Mouse (Mus musculus) gastrocnemius, postnatal 36 days (tissue): ENCODE data around the gene Prdm4. TPM values are rescaled to one million over a fixed set of nuclear protein-coding genes. Genes with fewer than 3 reads are reported as not detected.

Experiments
- DNase-seq, 2 experiments: peaks; one replicate each; pipeline ENCODE4 v3.0.0; 2022
- intact Hi-C: fragments of 180-260 bp; cut with DNase I; formaldehyde crosslinking; loops from one replicate; pipeline ENCODE4 v1.15.1; 2025
- long read RNA-seq, 2 experiments: library from polyadenylated mRNA; stranded (forward); transcript quantifications; one replicate each; pipeline ENCODE4 v2.0.0; 2021
- total RNA-seq, 2 experiments: library from RNA; stranded (reverse); gene quantifications; 2 replicates each; pipeline ENCODE4 v1.2.3; 2021

The Prdm4 gene
- total RNA-seq: 10 to 100 TPM; 13.4 to 13.6 TPM
- long read RNA-seq, experiment 1, partial matches to known transcripts: 2 of 9 reads
- long read RNA-seq, experiment 1, other reads (novel, unspliced or antisense): 4 of 9 reads
- long read RNA-seq, experiment 2, transcript Prdm4-201 (12 exons, 3,877 nt): major isoform, 8 of 14 reads
- long read RNA-seq, experiment 2, partial matches to known transcripts: 2 of 14 reads
- long read RNA-seq, experiment 2, other reads (novel, unspliced or antisense): 4 of 14 reads

DNA sequence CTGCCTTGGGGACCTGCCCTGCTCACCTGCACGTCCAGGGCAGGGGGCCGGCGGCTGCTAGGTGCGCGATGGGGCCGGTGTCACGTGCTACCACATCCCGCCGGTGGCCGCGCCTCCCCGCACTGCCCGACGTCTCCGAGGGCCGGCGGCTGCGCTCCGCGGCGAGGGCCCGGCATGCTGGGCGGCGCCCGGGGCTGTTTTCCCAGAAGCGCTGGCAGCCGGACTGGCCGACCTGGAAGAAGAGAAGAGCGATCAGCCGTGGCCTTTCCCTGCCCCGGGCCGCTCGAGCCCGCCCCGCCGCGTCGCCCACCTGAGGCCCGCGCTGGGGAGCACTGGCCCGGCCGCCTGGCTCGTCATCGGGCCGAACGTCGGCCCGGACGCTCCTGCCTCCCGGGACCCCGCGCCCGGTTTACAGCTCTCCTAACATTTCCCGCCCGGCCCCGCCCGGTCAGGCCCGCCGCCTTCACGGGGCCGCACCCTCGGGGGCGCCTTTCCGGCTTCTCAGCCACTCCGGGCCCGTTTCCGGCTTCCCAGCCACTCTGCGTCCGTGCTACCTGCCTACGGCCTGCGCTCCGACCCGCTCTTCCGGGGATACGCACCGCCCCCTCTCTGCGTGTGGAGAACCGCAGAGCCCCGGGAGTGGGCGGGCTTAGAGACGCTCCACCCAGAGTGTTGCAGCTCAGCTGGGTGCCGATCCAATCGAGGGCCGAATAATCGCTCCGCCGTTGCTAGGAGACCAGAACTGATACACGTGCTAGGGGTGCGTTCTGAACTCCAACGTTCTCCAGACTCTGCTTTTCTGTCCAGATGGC, at the start of gene Prdm4:
TSS of gene Prdm4 (minus strand) at position 645 of the 812 bp plus-strand sequence.
- intact Hi-C loops: loop anchor here (5.0 to 10.0 kb wide), 2 partner anchors 41 to 732 kb away; partner anchors contain the start of genes Cry1 and Rtcb
- DNase-seq: peak; percentile 88 to 95

DNA sequence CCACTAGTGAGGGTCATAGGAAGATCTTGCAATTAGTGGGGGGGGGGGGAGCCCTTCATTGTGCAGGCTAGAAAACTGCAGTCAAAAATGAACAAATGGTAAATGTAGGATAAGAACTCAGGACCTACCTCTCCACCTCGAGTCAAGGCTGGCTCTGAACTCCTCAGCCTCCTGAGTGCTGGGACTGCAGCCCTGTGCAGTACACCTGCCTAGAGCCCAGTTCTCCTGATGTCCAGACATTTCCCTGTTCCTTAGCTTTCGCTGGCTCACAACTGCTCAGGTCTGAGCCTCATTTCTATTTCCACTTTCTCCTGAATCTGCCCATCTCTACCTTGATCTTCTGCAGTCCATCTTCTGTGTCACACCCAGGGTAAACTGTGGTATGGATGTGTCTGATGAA, 49.5 kb upstream of the Prdm4 start:
- DNase-seq: no peak
- intact Hi-C loops: loop anchor here (2.0 kb wide), 1 partner anchor 498 kb away; no protein-coding TSS in a partner anchor

- intact Hi-C loops: no loop called here
- no peak for DNase-seq
Observed at GRCm38 (mm10) chr10:85964316-85964715, 47.4 kb upstream of the Prdm4 start.

- intact Hi-C loops: no loop called here
- no peak for DNase-seq
Observed at GRCm38 (mm10) chr10:85962897-85963296, 46.0 kb upstream of the Prdm4 start.

GRCm38 (mm10) chr10:85957464-85957950, 40.6 kb upstream of the Prdm4 start, which contains the start of gene Rtcb:
Gene Rtcb, minus strand, starts transcription at chr10:85957823.
- intact Hi-C loops: loop anchor here (5.0 kb wide), 1 partner anchor 40 kb away; the partner anchor contains the start of gene Prdm4
- DNase-seq: peak; percentile 95 to 98

DNA sequence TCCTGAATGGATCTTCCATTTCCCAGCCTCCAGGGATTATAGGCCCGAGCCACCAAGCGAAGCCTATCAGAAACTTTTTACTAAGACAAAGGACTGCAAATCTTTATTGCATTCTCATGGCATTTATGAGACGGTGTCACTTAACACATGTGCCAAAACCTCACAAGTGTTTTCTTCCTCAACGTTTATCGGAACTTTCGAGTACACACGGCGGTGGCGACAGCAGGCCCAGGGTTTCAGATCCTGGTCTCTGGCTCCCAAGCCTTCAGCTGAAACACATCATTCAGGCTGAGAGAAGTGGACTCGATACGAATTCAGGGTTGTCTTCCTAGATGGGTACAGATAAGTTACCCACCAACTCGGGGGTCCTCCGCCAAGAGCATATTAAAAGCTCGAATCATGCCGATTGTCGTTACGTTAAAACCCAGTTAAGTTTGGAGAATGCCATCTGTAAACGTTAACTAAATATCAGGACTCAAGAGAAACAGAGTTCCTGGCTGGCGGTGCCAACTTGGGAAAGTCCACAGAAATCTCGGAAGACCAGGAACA, 40.0 kb upstream of the Prdm4 start:
- intact Hi-C loops: loop anchor here (5.0 kb wide), 1 partner anchor 40 kb away; the partner anchor contains the start of gene Prdm4
- no peak for DNase-seq

- intact Hi-C loops: no loop called here
- DNase-seq: no peak
Observed at GRCm38 (mm10) chr10:85954429-85954828, 37.5 kb upstream of the Prdm4 start.

- DNase-seq: no peak
- intact Hi-C loops: no loop called here
Observed at GRCm38 (mm10) chr10:85953401-85953800, 36.5 kb upstream of the Prdm4 start.

DNA sequence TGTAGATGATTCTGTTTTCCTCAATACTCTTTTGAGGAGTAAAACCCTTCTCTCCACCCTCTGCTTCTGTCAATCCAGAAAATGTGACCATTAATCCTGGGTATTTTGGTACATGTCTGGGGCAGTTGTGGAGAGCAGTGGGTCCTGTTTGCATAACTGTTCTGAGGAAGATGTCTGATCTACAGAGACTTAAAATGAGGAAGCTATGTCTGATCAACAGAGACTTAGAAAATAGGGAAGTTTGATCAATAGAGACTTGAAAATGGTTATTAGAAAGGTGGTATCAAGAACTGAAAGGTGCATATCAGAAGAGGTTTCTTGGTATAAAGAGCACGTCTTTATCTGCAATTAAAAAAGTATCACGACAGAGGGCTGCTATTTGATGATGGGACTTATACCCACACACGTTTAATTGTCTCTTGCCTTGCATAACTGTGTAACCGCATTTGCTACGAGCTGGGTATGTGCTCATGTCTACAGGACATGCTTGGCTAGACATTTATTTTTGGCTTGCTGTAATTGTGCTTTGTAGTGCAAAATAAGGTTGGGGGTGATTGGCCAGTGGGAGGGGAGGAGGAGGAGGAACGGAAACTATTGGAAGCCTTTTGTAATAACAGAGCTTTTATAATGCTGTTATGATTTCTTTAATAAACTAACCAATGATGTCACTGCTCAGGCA, 35.0 kb upstream of the Prdm4 start:
- intact Hi-C loops: no loop called here
- DNase-seq: no peak

DNA sequence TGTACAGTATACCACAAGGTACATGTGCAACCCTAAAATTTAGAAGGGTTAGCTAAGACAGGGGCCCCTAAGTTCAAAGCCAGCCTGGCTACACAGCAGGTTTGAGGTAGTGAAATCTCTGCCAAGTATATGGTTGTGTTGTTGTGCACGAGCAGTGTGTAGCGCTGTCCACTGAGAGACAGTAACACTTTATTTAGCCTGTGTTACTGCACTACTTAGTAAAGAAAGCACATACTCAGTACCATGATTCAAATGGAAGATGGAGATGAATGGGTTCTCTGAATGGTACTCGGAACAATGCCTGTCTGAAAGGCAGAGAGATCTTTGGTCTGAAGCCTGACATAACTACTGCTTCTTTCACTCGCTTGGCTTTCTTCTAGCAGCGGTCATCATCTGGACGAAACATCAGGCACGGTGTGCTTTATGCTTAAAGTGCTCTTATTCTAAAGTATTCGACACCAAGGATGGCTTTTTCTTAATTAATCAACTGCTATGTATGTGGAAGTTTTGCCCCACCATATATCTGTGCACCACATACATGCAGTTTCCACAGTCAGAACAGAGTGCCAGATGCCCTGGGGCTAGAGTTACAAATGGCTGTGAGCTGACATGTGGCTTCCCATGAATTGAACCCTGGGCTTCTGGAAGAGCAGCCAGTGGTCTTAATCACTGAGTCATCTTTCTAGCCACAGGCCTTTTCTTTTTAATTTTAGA, 31.7 kb upstream of the Prdm4 start:
- no peak for DNase-seq
- intact Hi-C loops: no loop called here

- intact Hi-C loops: no loop called here
Observed at GRCm38 (mm10) chr10:85936280-85936965, 19.5 kb upstream of the Prdm4 start.

DNA sequence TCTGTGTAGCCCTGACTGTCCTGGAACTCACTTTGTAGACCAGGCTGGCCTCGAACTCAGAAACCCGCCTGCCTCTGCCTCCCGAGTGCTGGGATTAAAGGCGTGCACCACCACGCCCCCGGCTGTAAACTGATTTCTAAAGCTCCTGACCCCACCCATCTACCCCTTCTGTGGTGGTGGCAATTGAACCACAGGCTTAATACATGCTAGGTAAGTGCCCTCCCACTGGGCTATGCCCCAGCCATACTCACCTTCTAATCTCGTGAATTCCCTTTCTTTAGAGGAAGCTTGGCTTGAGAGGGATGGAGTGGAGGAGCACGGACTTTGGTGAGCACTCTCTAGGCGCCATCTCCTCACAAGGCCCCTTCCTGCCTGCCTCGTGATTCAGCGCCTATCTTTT, 13.0 kb upstream of the Prdm4 start:
- intact Hi-C loops: no loop called here
- DNase-seq: no peak

More at GRCm38 (mm10) chr10:85936280-85936965, 19.5 kb upstream of the Prdm4 start:
- DNase-seq: no peak

DNA sequence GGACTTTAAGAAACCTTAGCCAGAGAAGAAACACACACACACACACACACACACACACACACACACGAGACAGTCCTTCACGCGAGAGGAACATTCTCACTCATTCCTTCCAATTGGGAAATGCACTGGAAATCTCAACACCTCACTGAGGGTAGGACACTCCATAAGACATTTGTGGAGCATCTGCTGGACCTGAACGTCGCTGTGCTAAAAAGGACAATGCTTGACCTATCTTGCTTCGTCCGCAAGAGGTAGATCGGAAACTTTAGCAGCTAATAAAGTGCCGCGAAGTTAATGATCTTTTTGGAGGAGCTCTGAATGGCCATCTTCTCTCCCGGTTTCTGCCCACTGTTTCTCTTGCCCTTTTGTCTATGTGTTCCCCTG, 12.3 kb upstream of the Prdm4 start:
- no peak for DNase-seq
- intact Hi-C loops: no loop called here

DNA sequence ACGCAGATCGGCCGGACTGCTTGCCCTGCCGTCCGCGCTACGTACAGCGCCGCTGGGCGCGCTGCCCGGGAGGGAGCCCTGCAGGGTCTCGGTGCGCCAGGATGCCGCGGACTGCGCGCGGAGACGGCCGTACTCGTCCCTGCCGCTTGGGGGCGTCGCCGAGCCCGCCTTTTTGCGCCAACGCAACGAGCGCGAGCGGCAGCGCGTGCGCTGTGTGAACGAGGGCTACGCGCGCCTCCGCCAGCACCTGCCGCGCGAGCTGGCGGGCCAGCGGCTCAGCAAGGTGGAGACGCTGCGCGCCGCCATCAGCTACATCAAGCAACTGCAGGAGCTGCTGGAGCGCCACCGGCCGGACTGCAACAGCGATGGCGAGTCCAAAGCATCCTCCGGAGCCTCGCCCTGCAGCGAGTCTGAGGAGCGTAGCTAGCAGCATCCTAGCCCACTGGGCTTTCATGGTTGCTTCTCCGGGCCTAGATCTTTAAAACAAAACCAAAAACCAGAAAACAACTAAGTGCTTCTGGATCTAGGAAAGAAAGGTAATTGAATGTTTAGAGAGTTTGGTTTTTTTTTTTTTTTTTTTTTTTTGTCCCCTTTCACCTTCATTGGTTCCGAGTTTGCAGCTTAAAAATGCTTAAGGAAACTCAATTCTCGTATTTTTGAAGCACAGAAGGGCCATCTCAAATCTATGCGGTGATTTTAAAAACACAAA, 11.7 kb upstream of the Prdm4 start:
- intact Hi-C loops: no loop called here

DNA sequence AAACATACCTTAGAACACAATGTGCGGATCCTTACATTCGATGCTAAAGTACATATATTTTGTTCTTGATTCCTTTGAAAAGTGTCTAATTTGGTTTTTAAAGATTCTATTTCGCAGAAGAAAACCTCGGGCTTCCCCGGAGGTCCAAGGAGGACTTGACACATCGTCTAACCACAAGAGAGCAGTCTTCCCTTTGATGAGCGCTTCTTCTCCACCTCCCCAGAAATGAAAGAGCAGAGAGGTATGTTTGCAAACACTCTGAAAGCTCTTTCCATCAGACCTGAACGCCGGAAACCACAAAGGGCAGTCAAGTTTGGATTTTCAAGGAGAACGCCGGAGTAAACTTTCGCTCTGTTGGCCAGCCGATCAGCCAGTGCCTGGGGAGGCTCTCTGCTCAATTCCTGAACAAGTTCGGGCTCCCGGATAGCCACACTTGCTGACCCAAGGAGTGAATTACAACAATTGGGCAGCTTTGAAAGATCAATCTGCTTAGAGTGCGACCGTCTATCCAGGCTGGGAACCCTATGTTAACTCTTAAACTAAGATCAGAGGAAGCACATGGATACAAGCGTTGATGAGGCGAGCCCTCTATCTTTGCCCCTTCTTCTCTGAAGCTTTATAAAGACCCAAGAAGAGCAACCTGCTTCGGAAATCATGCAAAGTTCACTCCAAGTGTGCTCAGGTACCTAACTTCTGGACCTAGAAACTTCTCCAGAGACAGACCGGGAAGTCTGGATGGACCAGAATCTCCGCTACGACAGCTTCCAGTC, 10.9 kb upstream of the Prdm4 start, which contains the start of gene Ascl4:
TSS of gene Ascl4 (plus strand) at position 6 of the 770 bp plus-strand sequence.
- intact Hi-C loops: no loop called here
- no peak for DNase-seq

More for the DNA sequence above, 11.7 kb upstream of the Prdm4 start:
- DNase-seq: peak in 1 of 2 experiments; percentile 21

DNA sequence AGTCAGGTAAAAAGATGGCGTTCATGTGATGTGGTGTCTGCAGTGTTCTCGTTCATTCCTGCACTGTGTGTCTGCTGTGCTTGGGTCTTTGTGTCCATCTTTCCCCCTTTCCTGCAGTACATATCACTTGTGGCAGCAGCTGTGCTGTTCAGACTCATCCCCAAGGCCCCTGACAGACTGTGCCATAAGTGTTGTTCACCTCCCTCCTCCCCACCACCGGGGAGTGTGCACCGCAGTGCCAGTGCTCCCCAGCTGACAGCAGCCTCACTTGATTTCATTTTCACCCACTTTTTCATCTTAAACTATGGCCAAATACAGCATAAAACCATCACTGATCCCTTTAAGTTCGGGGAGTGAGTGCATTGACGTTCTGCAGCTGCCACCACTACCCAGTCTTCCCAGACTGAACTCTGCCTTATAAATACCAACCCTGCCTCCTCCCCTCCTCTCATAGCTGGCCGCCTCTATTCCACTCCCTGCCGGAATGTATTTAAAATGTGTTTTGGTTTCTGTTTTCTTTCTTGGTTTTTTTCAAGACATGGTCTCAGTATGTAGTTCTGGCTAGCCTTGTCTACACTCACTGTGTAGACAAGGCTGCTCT, 37.0 kb downstream of the Prdm4 start:
- intact Hi-C loops: loop anchor here (5.0 kb wide), 1 partner anchor 32 kb away; no protein-coding TSS in a partner anchor
- no peak for DNase-seq

DNA sequence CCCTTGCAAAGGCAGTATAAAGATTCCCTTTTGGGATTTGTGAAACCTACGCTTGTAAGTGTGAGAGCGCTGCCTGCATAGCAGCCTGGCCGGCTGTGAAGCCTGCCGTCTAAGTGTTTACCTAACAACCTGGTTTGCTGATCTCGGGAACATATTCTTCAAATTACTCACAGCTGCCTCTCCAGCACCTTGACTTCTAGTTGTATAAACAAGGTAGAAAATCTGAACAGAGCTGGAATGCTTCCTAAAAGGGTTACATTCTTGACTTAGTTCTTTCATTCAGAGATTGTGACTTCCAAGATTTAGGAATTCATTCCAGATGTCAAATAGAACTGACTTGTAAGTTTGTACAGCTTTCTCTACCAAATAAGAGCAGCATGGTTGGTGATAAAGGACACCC, 41.1 kb downstream of the Prdm4 start:
- no peak for DNase-seq
- intact Hi-C loops: loop anchor here (5.0 kb wide), 1 partner anchor 36 kb away; no protein-coding TSS in a partner anchor
